Mouse (Mus musculus): ENCODE results near the gene Zfp827.

DNA sequence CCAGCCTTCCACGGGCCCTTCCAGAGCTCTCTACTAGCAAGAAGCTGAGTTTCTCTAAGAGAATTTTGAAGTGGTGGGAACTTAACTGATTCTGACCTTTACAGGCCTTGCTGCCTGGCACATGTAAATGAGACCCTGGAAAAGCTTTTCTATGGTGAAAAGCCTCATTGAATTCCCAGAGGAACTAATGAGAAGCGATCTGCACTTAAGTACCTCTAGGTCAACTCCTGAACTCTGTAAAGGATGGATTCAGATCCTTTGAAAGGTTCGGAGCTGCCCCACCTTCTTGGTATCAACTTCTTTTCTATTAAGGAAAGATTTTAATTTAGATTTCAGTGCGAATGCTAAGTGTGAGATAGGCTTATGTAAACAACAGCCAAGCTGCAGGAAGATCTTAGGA, 147.8 kb downstream of the Zfp827 start:
- TF ChIP-seq POLR2A (IDR thresholded peaks at IDR 0.05; ENCODE audit: low read depth, low read length), result no peak
- TF ChIP-seq CTCF (IDR thresholded peaks at IDR 0.05; ENCODE audit: borderline replicate concordance, insufficient read depth, low read length), result no peak

All from embryonic fibroblast, embryonic 13.5 days (primary cell).